Mouse (Mus musculus) ES-Bruce4 (cell line): ENCODE measurements around the gene Ahsa1.

Source experiments
- EP300 ChIP-seq: IDR thresholded peaks from 2 replicates; pipeline ENCODE4 v1.6.1; 2011; ENCODE audit warnings: low read depth, low read length; ENCODE audit not compliant: insufficient read depth
- POLR2A ChIP-seq: IDR thresholded peaks from one replicate; pipeline ENCODE4 v1.8.1; 2011; ENCODE audit warnings: low read length; ENCODE audit not compliant: insufficient read depth

- TF ChIP-seq EP300 (no peak), POLR2A (no peak)
Observed at GRCm38 (mm10) chr12:87279350-87279749, 13.1 kb downstream of the Ahsa1 start.
